Mouse (Mus musculus) intestine, postnatal 0 days (tissue): Measurements from ENCODE around the gene Bhlhe41. TPM values are rescaled to one million over a fixed set of nuclear protein-coding genes. Genes with fewer than 3 reads are reported as not detected.

Experiments used
- ATAC-seq: fragments of 200-750 bp; cut with Nextera tagmentation; 2 replicates; pipeline ENCODE4 v1.8.0; 2017; ENCODE audit warnings: mild to moderate bottlenecking, moderate TSS enrichment, moderate library complexity
- H3K27ac ChIP-seq: fragments of 300-500 bp; sonication (generic); 2 replicates; pipeline ENCODE4 v1.5.1; 2014; ENCODE audit warnings: mild to moderate bottlenecking, low read depth, low read length, moderate library complexity
- H3K27me3 ChIP-seq: fragments of 300-500 bp; sonication (generic); replicated peaks from 2 replicates; pipeline ENCODE4 v1.6.1; 2014; ENCODE audit warnings: low read length, mixed read lengths; ENCODE audit not compliant: control insufficient read depth, insufficient read depth
- H3K36me3 ChIP-seq: fragments of 300-500 bp; sonication (generic); 2 replicates; pipeline ENCODE4 v1.6.1; 2014; ENCODE audit warnings: mild to moderate bottlenecking, moderate library complexity; ENCODE audit not compliant: control insufficient read depth, insufficient read depth
- H3K4me1 ChIP-seq: fragments of 300-500 bp; sonication (generic); replicated peaks from 2 replicates; pipeline ENCODE4 v1.6.1; 2014; ENCODE audit warnings: antibody characterized with exemption, low read length, mixed read lengths; ENCODE audit not compliant: control insufficient read depth, insufficient read depth
- H3K4me2 ChIP-seq: fragments of 300-500 bp; sonication (generic); replicated peaks from 2 replicates; pipeline ENCODE4 v1.6.1; 2014; ENCODE audit warnings: low read depth, mild to moderate bottlenecking, moderate library complexity
- H3K4me3 ChIP-seq: fragments of 300-500 bp; sonication (generic); 2 replicates; pipeline ENCODE4 v1.5.1; 2014; ENCODE audit warnings: low read depth, low read length
- H3K9ac ChIP-seq: fragments of 300-500 bp; sonication (generic); 2 replicates; pipeline ENCODE4 v1.6.1; 2014; ENCODE audit warnings: mild to moderate bottlenecking, low read depth, low read length
- H3K9me3 ChIP-seq: fragments of 300-500 bp; sonication (generic); 2 replicates; pipeline ENCODE4 v1.6.1; 2016; ENCODE audit warnings: mixed run types; ENCODE audit not compliant: control insufficient read depth
- CTCF ChIP-seq: sonication (generic); IDR thresholded peaks from 2 replicates; pipeline ENCODE4 v1.5.1; 2016; ENCODE audit warnings: low read depth, mild to moderate bottlenecking, control low read depth, antibody characterized with exemption, moderate library complexity
- WGBS: fragments of 180-500 bp; shearing (Covaris S2); extraction: QIAGEN DNeasy Blood & Tissue Kit; methylation state at CpG from one replicate; pipeline ENCODE4 v1.1.7; 2014; 5-methylcytosine and 5-hydroxymethylcytosine counted together
- polyA plus RNA-seq: library from polyadenylated mRNA; unstranded; fragments of >200 nt; fragmentation: Nextera tagmentation; extraction: Ambion mirVana; gene quantifications from 2 replicates; pipeline ENCODE4 v1.2.1, GENCODE M21; 2015

Gene Bhlhe41
- polyA plus RNA-seq, 1 experiment from 2014 or later, result 0.44 TPM

- 65% methylated on average over 5 of the region's 5 CpGs for WGBS
- no peak overlapping the region for H3K4me3 ChIP-seq
- no peaks in the 10 kb centered on the region for H3K9me3 ChIP-seq
- TF ChIP-seq CTCF, result no peak
- H3K36me3 ChIP-seq, result no peaks in the 10 kb centered on the region
- no peak overlapping the region for H3K27ac ChIP-seq
- H3K9ac ChIP-seq, result no peak overlapping the region
- ATAC-seq, result 0 out of 2 replicates have a peak, but pooled peaks have one; percentile 19
- no peak overlapping the region for H3K4me2 ChIP-seq
- H3K4me1 ChIP-seq, result no peaks in the 10 kb centered on the region
- H3K27me3 ChIP-seq, result no peaks in the 10 kb centered on the region
Observed at GRCm38 (mm10) chr6:145822218-145822617, 43.1 kb downstream of the Bhlhe41 start.

DNA sequence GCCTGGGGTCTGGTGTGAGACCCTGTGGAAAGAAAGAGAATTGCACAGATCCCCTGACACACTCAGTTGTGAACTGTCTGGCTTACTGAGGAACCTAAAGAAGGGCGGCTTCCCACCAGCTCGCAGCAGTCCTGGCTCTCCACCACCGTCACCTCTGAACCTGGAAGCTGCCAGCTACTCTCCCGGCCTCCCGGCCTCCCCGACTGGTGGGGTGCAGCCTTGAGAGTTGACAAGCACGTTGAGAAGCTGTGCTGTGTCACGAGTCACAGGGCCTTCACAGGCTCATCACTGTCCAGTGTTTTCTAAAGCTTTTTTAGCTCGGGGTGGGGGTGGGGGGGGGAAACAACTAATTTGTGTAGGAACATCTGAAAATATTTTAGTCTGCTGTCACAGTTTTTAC, 46.2 kb downstream of the Bhlhe41 start:
- H3K27me3 ChIP-seq, result no peaks in the 10 kb centered on the region
- H3K9me3 ChIP-seq, result no peaks in the 10 kb centered on the region
- no peak overlapping the region for H3K9ac ChIP-seq
- H3K4me3 ChIP-seq, result no peak overlapping the region
- 91% methylated on average over 9 of the region's 9 CpGs for WGBS
- no peak for ATAC-seq
- H3K4me1 ChIP-seq, result no peaks in the 10 kb centered on the region
- H3K4me2 ChIP-seq, result no peak overlapping the region
- no peaks in the 10 kb centered on the region for H3K36me3 ChIP-seq
- TF ChIP-seq CTCF, result no peak
- H3K27ac ChIP-seq, result no peak overlapping the region

GRCm38 (mm10) chr6:145815200-145815599, 50.2 kb downstream of the Bhlhe41 start:
- H3K36me3 ChIP-seq, result no peaks in the 10 kb centered on the region
- no peak overlapping the region for H3K4me2 ChIP-seq
- H3K9ac ChIP-seq, result no peak overlapping the region
- H3K9me3 ChIP-seq, result no peaks in the 10 kb centered on the region
- 48% methylated on average over 15 of the region's 15 CpGs for WGBS
- no peaks in the 10 kb centered on the region for H3K4me1 ChIP-seq
- no peak overlapping the region for H3K4me3 ChIP-seq
- no peak overlapping the region for H3K27ac ChIP-seq
- ATAC-seq, result no peak
- TF ChIP-seq CTCF, result peak; percentile 52
- no peaks in the 10 kb centered on the region for H3K27me3 ChIP-seq

- 42% methylated on average over 1 of the region's 1 CpGs for WGBS
- peak; percentile 82 for ATAC-seq
- H3K27ac ChIP-seq, result no peak overlapping the region
- no peaks in the 10 kb centered on the region for H3K27me3 ChIP-seq
- no peaks in the 10 kb centered on the region for H3K4me1 ChIP-seq
- no peaks in the 10 kb centered on the region for H3K9me3 ChIP-seq
- H3K4me2 ChIP-seq, result no peak overlapping the region
- no peak for TF ChIP-seq CTCF
- no peaks in the 10 kb centered on the region for H3K36me3 ChIP-seq
- no peak overlapping the region for H3K9ac ChIP-seq
- no peak overlapping the region for H3K4me3 ChIP-seq
Observed at GRCm38 (mm10) chr6:145811174-145811573, 54.2 kb downstream of the Bhlhe41 start.

GRCm38 (mm10) chr6:145810015-145810414, 55.3 kb downstream of the Bhlhe41 start:
- no peaks in the 10 kb centered on the region for H3K27me3 ChIP-seq
- no peaks in the 10 kb centered on the region for H3K9me3 ChIP-seq
- WGBS, result 87% methylated on average over 6 of the region's 6 CpGs
- H3K4me3 ChIP-seq, result no peak overlapping the region
- H3K27ac ChIP-seq, result no peak overlapping the region
- H3K36me3 ChIP-seq, result no peaks in the 10 kb centered on the region
- no peak for TF ChIP-seq CTCF
- no peak overlapping the region for H3K4me2 ChIP-seq
- no peak for ATAC-seq
- no peak overlapping the region for H3K9ac ChIP-seq
- no peaks in the 10 kb centered on the region for H3K4me1 ChIP-seq

- Histone ChIP-seq H3K4me2 (no peak overlapping the region), H3K9me3 (no peaks in the 10 kb centered on the region), H3K9ac (no peak overlapping the region), H3K36me3 (no peaks in the 10 kb centered on the region), H3K4me3 (no peak overlapping the region), H3K27ac (no peak overlapping the region), H3K27me3 (no peaks in the 10 kb centered on the region), H3K4me1 (no peaks in the 10 kb centered on the region)
- 75% methylated on average over 7 of the region's 7 CpGs for WGBS
- no peak for TF ChIP-seq CTCF
- ATAC-seq, result no peak
Observed at GRCm38 (mm10) chr6:145809566-145809965, 55.8 kb downstream of the Bhlhe41 start.

Other genes with a start within 250 kb of the Bhlhe41 start
- gene Tuba3b, start 249.8 kb downstream of the Bhlhe41 start, polyA plus RNA-seq, result not detected in 2 replicates
- gene Rassf8, start 118.8 kb downstream of the Bhlhe41 start, polyA plus RNA-seq, result 3.3 and 4.4 TPM in 2 replicates
- gene Sspn, start 66.1 kb upstream of the Bhlhe41 start, polyA plus RNA-seq, result 3.6 and 4.4 TPM in 2 replicates